Mouse (Mus musculus): ENCODE results near the gene Prr3. TPM values are rescaled to one million over a fixed set of nuclear protein-coding genes. Genes with fewer than 3 reads are reported as not detected.
"Not testable (repeated sequence)": the region's sequence is repeated elsewhere in the genome, so short reads cannot be mapped to it uniquely, and the experiment has no call there.

Prr3 gene
- total RNA-seq, 2 experiments from 2014 or later, result 4.2 to 5.0 TPM

GRCm38 (mm10) chr17:35958533-35959223, 21.4 kb downstream of the Prr3 start:
- intact Hi-C loops (cut with DNase I; ENCODE audit: low total_unique reads), result no loop called here
- no peak for DNase-seq

- intact Hi-C loops (cut with DNase I; ENCODE audit: low total_unique reads), result no loop called here
- DNase-seq, result no peak
Observed at GRCm38 (mm10) chr17:35954665-35955064, 25.4 kb downstream of the Prr3 start.

GRCm38 (mm10) chr17:35952559-35952958, 27.5 kb downstream of the Prr3 start:
- DNase-seq, result not testable (repeated sequence)

GRCm38 (mm10) chr17:35950946-35951345, 29.1 kb downstream of the Prr3 start:
- intact Hi-C loops (cut with DNase I; ENCODE audit: low total_unique reads); DNase-seq: not testable (repeated sequence)

More at GRCm38 (mm10) chr17:35952559-35952958, 27.5 kb downstream of the Prr3 start:
- intact Hi-C loops (cut with DNase I; ENCODE audit: low total_unique reads), result not testable (repeated sequence)

- DNase-seq, result no peak
- intact Hi-C loops (cut with DNase I; ENCODE audit: low total_unique reads), result loop anchor here (2.0 kb wide), 1 partner anchor 53 kb away; no protein-coding TSS in a partner anchor
Observed at GRCm38 (mm10) chr17:35939941-35940340, 40.1 kb downstream of the Prr3 start.

GRCm38 (mm10) chr17:35939108-35939507, 40.9 kb downstream of the Prr3 start:
- intact Hi-C loops (cut with DNase I; ENCODE audit: low total_unique reads), result loop anchor here (2.0 kb wide), 1 partner anchor 54 kb away; no protein-coding TSS in a partner anchor
- no peak for DNase-seq

GRCm38 (mm10) chr17:35937700-35938348, 42.2 kb downstream of the Prr3 start:
- DNase-seq, result no peak
- intact Hi-C loops (cut with DNase I; ENCODE audit: low total_unique reads), result loop anchor here (2.0 kb wide), 1 partner anchor 55 kb away; no protein-coding TSS in a partner anchor

GRCm38 (mm10) chr17:35935763-35936162, 44.3 kb downstream of the Prr3 start:
- intact Hi-C loops (cut with DNase I; ENCODE audit: low total_unique reads); DNase-seq: not testable (repeated sequence)

GRCm38 (mm10) chr17:35932608-35933007, 47.4 kb downstream of the Prr3 start:
- intact Hi-C loops (cut with DNase I; ENCODE audit: low total_unique reads), result no loop called here
- DNase-seq, result no peak

- no peak for DNase-seq
- intact Hi-C loops (cut with DNase I; ENCODE audit: low total_unique reads), result no loop called here
Observed at GRCm38 (mm10) chr17:35930627-35931026, 49.4 kb downstream of the Prr3 start.

- intact Hi-C loops (cut with DNase I; ENCODE audit: low total_unique reads), result no loop called here
- DNase-seq, result no peak
Observed at GRCm38 (mm10) chr17:35929534-35929933, 50.5 kb downstream of the Prr3 start.

GRCm38 (mm10) chr17:35927471-35927870, 52.6 kb downstream of the Prr3 start:
- intact Hi-C loops (cut with DNase I; ENCODE audit: low total_unique reads), result no loop called here
- no peak for DNase-seq

- no peak for DNase-seq
- intact Hi-C loops (cut with DNase I; ENCODE audit: low total_unique reads), result no loop called here
Observed at GRCm38 (mm10) chr17:35923281-35923680, 56.8 kb downstream of the Prr3 start.

- intact Hi-C loops (cut with DNase I; ENCODE audit: low total_unique reads), result no loop called here
- DNase-seq, result no peak
Observed at GRCm38 (mm10) chr17:35922566-35922965, 57.5 kb downstream of the Prr3 start.

Small RNA genes lying within 50 kb of the gene (microRNA-seq; reads per million reads assigned to microRNA genes)
- 22.6 to 24.9 reads per million in 2 experiments for gene Mir877

Other genes starting within 250 kb of the Prr3 start
- 1 to 10 TPM; 4.6 to 5.4 TPM for gene Ier3, start 158.6 kb downstream of the Prr3 start, total RNA-seq (2021)
- 10 to 100 TPM; 39.2 to 40.3 TPM for gene Flot1, start 157.0 kb downstream of the Prr3 start, total RNA-seq (2021)
- gene Tubb5, start 141.9 kb downstream of the Prr3 start, total RNA-seq (2021), result 100 to 1,000 TPM in 1 of 2 experiments, 10 to 100 TPM in 1; 95.6 to 123 TPM
- gene Mdc1, start 138.7 kb downstream of the Prr3 start, total RNA-seq (2021), result 1 to 10 TPM; 5.4 to 6.9 TPM
- 1 to 10 TPM; 4.8 TPM for gene Nrm, start 118.9 kb downstream of the Prr3 start, total RNA-seq (2021)
- 10 to 100 TPM; 13.4 to 13.7 TPM for gene Ppp1r18, start 114.6 kb downstream of the Prr3 start, total RNA-seq (2021)
- 10 to 100 TPM; 10.5 to 11.9 TPM for gene Dhx16, start 100.4 kb downstream of the Prr3 start, total RNA-seq (2021)
- 10 to 100 TPM; 55.3 to 65.1 TPM for gene 2310061I04Rik, start 82.8 kb downstream of the Prr3 start, total RNA-seq (2021)
- gene Atat1, start 70.2 kb downstream of the Prr3 start, total RNA-seq (2021), result 1 to 10 TPM; 3.5 to 4.3 TPM
- gene Mrps18b, start 63.8 kb downstream of the Prr3 start, total RNA-seq (2021), result 10 to 100 TPM; 51.6 to 51.9 TPM
- gene Ppp1r10, start 63.8 kb downstream of the Prr3 start, total RNA-seq (2021), result 10 to 100 TPM; 26.0 to 28.3 TPM
- 10 to 100 TPM; 64.1 to 66.7 TPM for gene Abcf1, start 10.5 kb downstream of the Prr3 start, total RNA-seq (2021)
- 10 to 100 TPM; 16.3 to 19.0 TPM for gene Gnl1, start 385 bp downstream of the Prr3 start, total RNA-seq (2021)
- gene H2-T24, start 40.3 kb upstream of the Prr3 start, total RNA-seq (2021), result under 1 TPM; 0.62 to 0.93 TPM
- gene H2-T23, start 52.6 kb upstream of the Prr3 start, total RNA-seq (2021), result 1 to 10 TPM; 6.4 to 7.7 TPM
- 1 to 10 TPM; 5.7 to 6.3 TPM for gene H2-T22, start 62.5 kb upstream of the Prr3 start, total RNA-seq (2021)
- gene Gm6034, start 62.7 kb upstream of the Prr3 start, total RNA-seq (2021), result not detected
- gene Gm11127, start 78.1 kb upstream of the Prr3 start, total RNA-seq (2021), result 1 to 10 TPM in 1 of 2 experiments, under 1 TPM in 1; 0.92 to 1.0 TPM
- not detected for gene Gm19684, start 141.4 kb upstream of the Prr3 start, total RNA-seq (2021)
- not detected for gene Gm7030, start 149.2 kb upstream of the Prr3 start, total RNA-seq (2021)
- gene Gm8909, start 188.3 kb upstream of the Prr3 start, total RNA-seq (2021), result not detected
- not detected for gene H2-T3, start 210.1 kb upstream of the Prr3 start, total RNA-seq (2021)

All from gastrocnemius, postnatal 14 days (tissue).